ENCODE assay signal across 8 mouse cellular contexts in genomic region chr15:79229058-79229821, GRCm38 (mm10). TPM values are rescaled to one million over a fixed set of nuclear protein-coding genes. Genes with fewer than 3 reads are reported as not detected.
A peak's percentile ranks its signal among the peaks of the same experiment; 100 is the strongest.
DNase-seq lines count a peak whose midpoint lies in the region; TF ChIP-seq lines count a peak whose summit lies in the region.

Gene Pick1, plus strand, starts transcription at chr15:79229173.
Gene Gm49486, plus strand, starts transcription at chr15:79229391.

- DNase-seq in WW6 (ENCODE audit: low read depth, low spot score): peak; percentile 80
- peak; percentile 66 to 86 for DNase-seq in cerebellum, postnatal 4 days (ENCODE audit: low spot score in 2 of 2)
- peak; percentile 93 for DNase-seq in gastrocnemius, adult 2 months
- DNase-seq in hindlimb bud, embryonic 11.5 days (ENCODE audit: extremely low spot score, low read depth, low spot score): peak; percentile 68
- peak; percentile 76 to 90 for DNase-seq in left cerebral cortex, adult 8-10 months (ENCODE audit: low spot score in 2 of 2)
- DNase-seq in right cerebral cortex, postnatal 10 days (ENCODE audit: low spot score in 2 of 2): peak; percentile 88 to 90
- DNase-seq in urinary bladder, postnatal 25 days (ENCODE audit: low spot score): peak; percentile 84

- H3K36me3 ChIP-seq in megakaryocyte, embryonic 14.5 days (replicated peaks; ENCODE audit: low read length): peaks cover 26% of the 10 kb centered on the region

- H3K4me1 ChIP-seq in megakaryocyte, embryonic 14.5 days: peaks cover 33% of the 10 kb centered on the region

- H3K27me3 ChIP-seq in megakaryocyte, embryonic 14.5 days (replicated peaks): peaks cover 3% of the 10 kb centered on the region

- TF ChIP-seq CTCF in gastrocnemius, adult 2 months (IDR thresholded peaks at IDR 0.05): no peak

- H3K27ac ChIP-seq in gastrocnemius, adult 2 months: peak within 1 kb of the TSS; percentile 98

- 0 out of 2 replicates have a peak, but pooled peaks cover 2% of the 10 kb centered on the region for H3K9me3 ChIP-seq in megakaryocyte, embryonic 14.5 days

- H3K4me3 ChIP-seq in gastrocnemius, adult 2 months: peak within 1 kb of the TSS; percentile 83
- H3K4me3 ChIP-seq in megakaryocyte, embryonic 14.5 days (replicated peaks): peak within 1 kb of the TSS; percentile 97

- intact Hi-C loops in gastrocnemius, adult 2 months (cut with DNase I): no loop called here

RNA-seq across cellular contexts. Expression of gene Pick1, which starts in this region (rescaled TPM):
- 10 to 100 TPM; 33.6 to 35.0 TPM for total RNA-seq in gastrocnemius, adult 2 months (2021)
- total RNA-seq in left cerebral cortex, adult 8-10 months (2022): 10 to 100 TPM; 47.2 to 56.8 (median 52.7) TPM
- polyA plus RNA-seq in megakaryocyte, embryonic 14.5 days (2012; ENCODE audit: insufficient read depth, low replicate concordance): 9.5 and 16.0 TPM in 2 replicates

RNA-seq across cellular contexts. Expression of gene Gm49486, which starts in this region (rescaled TPM):
- 1 to 10 TPM in 1 of 2 experiments, under 1 TPM in 1; 0.10 to 1.0 TPM for total RNA-seq in gastrocnemius, adult 2 months (2021)
- 1 to 10 TPM in 1 of 4 experiments, under 1 TPM in 3; 0.18 to 1.2 (median 0.63) TPM for total RNA-seq in left cerebral cortex, adult 8-10 months (2022)
- polyA plus RNA-seq in megakaryocyte, embryonic 14.5 days (2012; ENCODE audit: insufficient read depth, low replicate concordance): not detected in 2 replicates

Comparison
In these comparisons a context has a peak if more than half of its experiments do, and no peak if none do; other contexts are left out.
1. Peak in every context shown above with its lines: DNase-seq, H3K4me3 ChIP-seq and H3K27ac ChIP-seq.